In the genomic region with DNA sequence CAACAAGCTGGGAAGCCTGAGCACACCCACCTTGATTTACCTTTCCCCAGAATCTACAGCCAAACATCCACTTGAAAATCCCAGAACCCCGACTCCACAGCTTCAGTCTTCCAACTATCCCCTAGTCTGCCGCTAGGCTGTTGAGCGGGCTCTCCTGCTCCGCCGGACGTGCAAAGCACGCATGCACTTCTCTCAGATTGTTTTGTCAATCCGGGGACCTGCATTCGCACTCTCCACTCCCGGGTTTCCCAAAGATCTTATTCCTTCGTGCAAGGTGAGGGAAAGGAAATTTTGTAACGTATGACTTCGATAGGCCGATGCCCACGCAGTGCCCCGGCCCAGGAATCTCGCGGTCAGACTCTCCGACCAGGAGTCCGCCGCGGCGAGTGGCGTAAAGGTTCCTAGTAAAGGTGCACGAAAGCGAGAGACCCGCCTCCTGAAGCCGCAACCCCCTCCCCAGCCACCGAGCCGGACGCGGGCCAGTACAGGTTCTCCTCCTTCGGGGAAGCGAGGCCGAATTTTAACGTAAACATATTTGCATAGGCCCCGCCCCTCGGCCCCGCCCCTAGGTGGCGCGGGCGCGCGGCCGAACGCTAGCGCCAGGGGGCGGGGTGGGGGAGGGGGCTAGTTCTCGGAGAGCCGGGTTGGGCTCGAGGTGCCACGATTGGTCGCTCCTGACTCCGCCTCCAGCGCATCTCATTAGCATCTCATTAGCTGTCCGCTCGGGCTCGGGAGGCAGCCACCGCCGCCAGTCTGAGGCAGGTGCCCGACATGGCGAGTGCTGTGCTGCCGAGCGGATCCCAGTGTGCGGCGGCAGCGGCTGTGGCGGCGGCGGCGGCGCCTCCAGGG, we compare ENCODE assay signal across 8 mouse cellular contexts. TPM values are rescaled to one million over a fixed set of nuclear protein-coding genes. Genes with fewer than 3 reads are reported as not detected.
A peak's percentile ranks its signal among the peaks of the same experiment; 100 is the strongest.
DNase-seq lines count a peak whose midpoint lies in the region.

Cadm1 (plus strand) TSS at position 572 of the 849 bp plus-strand sequence.

- peak; percentile 97 for DNase-seq in adrenal gland, adult 2 months
- DNase-seq in embryo, embryonic 11 days = peak; percentile 99
- peak; percentile 94 for DNase-seq in gastrocnemius, postnatal 14 days
- DNase-seq in hindlimb bud, embryonic 11.5 days (ENCODE audit: extremely low spot score, low read depth, low spot score) = peak; percentile 91
- peak; percentile 94 to 97 for DNase-seq in left cerebral cortex, adult 18-20 months (ENCODE audit: low spot score in 2 of 2)
- peak; percentile 98 for DNase-seq in lung, postnatal 36 days
- peak; percentile 99 for DNase-seq in retina, embryonic 14.5 days (ENCODE audit: low spot score)
- peak; percentile 82 for DNase-seq in thymus, postnatal 25 days

- intact Hi-C loops in gastrocnemius, postnatal 14 days (cut with DNase I; ENCODE audit: low total_unique reads) = loop anchor here (10.0 kb wide), 1 partner anchor 175 kb away; no protein-coding TSS in a partner anchor

RNA-seq across cellular contexts. Expression of gene Cadm1, which starts in this region (rescaled TPM):
- 10 to 100 TPM; 33.5 to 47.7 TPM for total RNA-seq in adrenal gland, adult 2 months (2021)
- 6.6 and 7.3 TPM in 2 replicates for polyA plus RNA-seq in adrenal gland, adult 2 months (2012; rRNA removed)
- 1 to 10 TPM; 3.3 to 4.8 TPM for total RNA-seq in gastrocnemius, postnatal 14 days (2021)
- total RNA-seq in left cerebral cortex, adult 18-20 months (2021) = 100 to 1,000 TPM; 232 to 241 TPM

Comparison
In these comparisons a context has a peak if more than half of its experiments do, and no peak if none do; other contexts are left out.
1. Peak in every context shown above with its lines: DNase-seq.
2. RNA of gene Cadm1 (total RNA-seq): 232 to 241 TPM in left cerebral cortex, adult 18-20 months and 33.5 to 47.7 TPM in adrenal gland, adult 2 months; 3.3 to 4.8 TPM in gastrocnemius, postnatal 14 days; every median in the first group is over 4 times any median in the second.
3. RNA of gene Cadm1 (total RNA-seq): 232 to 241 TPM in left cerebral cortex, adult 18-20 months; 33.5 to 47.7 TPM in adrenal gland, adult 2 months; every median in the first group is over 4 times any median in the second.